Mouse (Mus musculus): ENCODE measurements around the gene Osgep. TPM values are rescaled to one million over a fixed set of nuclear protein-coding genes. Genes with fewer than 3 reads are reported as not detected.
"Not testable (repeated sequence)": the region's sequence is repeated elsewhere in the genome, so short reads cannot be mapped to it uniquely, and the experiment has no call there.

Osgep gene
- total RNA-seq, 1 experiment = 19.1 TPM

DNA sequence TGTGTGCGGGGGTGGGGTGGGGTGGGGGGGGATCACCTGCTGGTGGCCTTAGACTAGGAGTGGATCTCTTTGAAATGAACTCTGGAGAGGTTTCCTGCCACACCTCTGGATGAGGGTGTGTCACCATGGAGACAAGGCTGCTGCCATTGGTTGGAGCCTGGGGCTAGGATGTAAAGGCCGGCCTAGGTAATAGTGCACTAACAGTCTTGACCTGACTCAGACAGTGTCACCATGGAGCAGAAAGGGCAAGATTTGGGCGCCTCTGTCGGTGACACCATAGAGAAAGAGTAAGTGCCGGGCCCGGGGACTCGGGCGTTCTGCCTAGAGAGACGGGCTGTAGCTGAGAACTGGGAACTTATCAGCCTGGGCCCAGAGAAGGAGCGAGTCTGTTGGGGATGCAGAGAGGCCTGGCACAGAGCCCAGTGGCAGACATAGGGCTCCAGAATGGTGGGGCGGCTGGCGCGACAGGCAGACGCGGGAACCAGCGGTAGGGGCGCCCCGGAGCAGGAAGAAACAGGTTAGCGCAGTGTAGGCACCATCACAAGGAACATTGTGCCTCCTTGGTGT lies 31.3 kb upstream of the Osgep start, which contains the start of gene Pnp2:
Pnp2 (plus strand) TSS at position 51 of the 567 bp plus-strand sequence.
- H3K27ac ChIP-seq (ENCODE audit: insufficient read depth, low read depth, low read length, poor library complexity, severe bottlenecking); H3K4me1 ChIP-seq (ENCODE audit: control insufficient read depth in 2 of 2, insufficient read depth in 2 of 2, low read length in 2 of 2, poor library complexity in 1 of 2); DNase-seq (ENCODE audit: low read depth, low spot score); H3K9me3 ChIP-seq (ENCODE audit: control insufficient read depth, insufficient read depth, low read depth, low read length); in situ Hi-C loops (cut with MboI; ENCODE audit: low sequenced_read_pairs in 2 of 2, unreplicated experiment in 2 of 2): not testable (repeated sequence)
- Histone ChIP-seq H3K9ac (ENCODE audit: insufficient read depth, low read depth, low read length, poor library complexity, severe bottlenecking) (peak within 1 kb of the TSS; percentile 63; the same call in 1 of the 2 replicates), H3K4me3 (ENCODE audit: insufficient read depth in 1 of 2, low read depth in 1 of 2, low read length in 2 of 2, poor library complexity in 1 of 2, severe bottlenecking in 1 of 2) (peak within 1 kb of the TSS in 1 of 2 experiments; percentile 57; a peak in 2 of 4 replicates), H3K36me3 (ENCODE audit: control insufficient read depth, insufficient read depth, low read length, poor library complexity, severe bottlenecking) (peaks cover 14% of the 10 kb centered on the region)

GRCm38 (mm10) chr14:50955487-50955886 lies 30.8 kb upstream of the Osgep start:
- Histone ChIP-seq H3K27ac (ENCODE audit: insufficient read depth, low read depth, low read length, poor library complexity, severe bottlenecking) (no peak overlapping the region), H3K36me3 (ENCODE audit: control insufficient read depth, insufficient read depth, low read length, poor library complexity, severe bottlenecking) (peaks cover 13% of the 10 kb centered on the region), H3K4me3 (ENCODE audit: insufficient read depth in 1 of 2, low read depth in 1 of 2, low read length in 2 of 2, poor library complexity in 1 of 2, severe bottlenecking in 1 of 2) (no peak overlapping the region), H3K4me1 (ENCODE audit: control insufficient read depth in 2 of 2, insufficient read depth in 2 of 2, low read length in 2 of 2, poor library complexity in 1 of 2) (no peaks in the 10 kb centered on the region), H3K9ac (ENCODE audit: insufficient read depth, low read depth, low read length, poor library complexity, severe bottlenecking) (no peak overlapping the region), H3K9me3 (ENCODE audit: control insufficient read depth, insufficient read depth, low read depth, low read length) (no peaks in the 10 kb centered on the region)
- in situ Hi-C loops (cut with MboI; ENCODE audit: low sequenced_read_pairs in 2 of 2, unreplicated experiment in 2 of 2) = no loop called here
- no peak for DNase-seq (ENCODE audit: low read depth, low spot score)
- TF ChIP-seq HCFC1 (IDR thresholded peaks at IDR 0.05; ENCODE audit: borderline replicate concordance, insufficient read depth, low read length) (no peak), ZC3H11A (IDR thresholded peaks at IDR 0.05; ENCODE audit: borderline replicate concordance, low read depth, low read length) (no peak), MAFK (IDR thresholded peaks at IDR 0.05; ENCODE audit: insufficient read depth, low read depth, low read length) (no peak), CHD2 (IDR thresholded peaks at IDR 0.05; ENCODE audit: low read depth, low read length) (no peak)

DNA sequence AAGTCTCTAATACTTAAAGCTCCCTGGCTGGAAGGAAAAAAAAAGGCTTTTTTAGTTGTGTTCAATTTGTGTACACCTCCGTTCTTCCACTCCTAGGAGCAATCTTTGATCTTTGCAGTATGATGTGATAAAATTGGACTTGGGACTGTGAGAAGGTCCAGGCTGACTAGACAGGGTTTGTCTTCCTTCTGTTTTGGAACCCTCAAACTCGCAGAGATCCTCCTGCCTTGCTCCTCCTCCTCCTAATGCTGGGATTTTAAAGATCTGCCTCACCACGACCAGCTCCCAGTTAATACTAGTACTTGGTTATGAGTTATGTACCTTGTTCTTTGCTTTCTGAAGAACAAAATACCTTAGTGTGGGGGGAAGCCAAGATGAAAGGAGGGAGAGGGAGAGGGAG lies 20.8 kb upstream of the Osgep start:
- H3K27ac ChIP-seq (ENCODE audit: insufficient read depth, low read depth, low read length, poor library complexity, severe bottlenecking); H3K4me1 ChIP-seq (ENCODE audit: control insufficient read depth in 2 of 2, insufficient read depth in 2 of 2, low read length in 2 of 2, poor library complexity in 1 of 2); DNase-seq (ENCODE audit: low read depth, low spot score); H3K36me3 ChIP-seq (ENCODE audit: control insufficient read depth, insufficient read depth, low read length, poor library complexity, severe bottlenecking); in situ Hi-C loops (cut with MboI; ENCODE audit: low sequenced_read_pairs in 2 of 2, unreplicated experiment in 2 of 2); H3K9me3 ChIP-seq (ENCODE audit: control insufficient read depth, insufficient read depth, low read depth, low read length): not testable (repeated sequence)
- peak overlapping the region; percentile 11; the same call in 1 of the 2 replicates for H3K9ac ChIP-seq (ENCODE audit: insufficient read depth, low read depth, low read length, poor library complexity, severe bottlenecking)
- peak overlapping the region; percentile 39 to 80; a peak in 3 of 4 replicates for H3K4me3 ChIP-seq (ENCODE audit: insufficient read depth in 1 of 2, low read depth in 1 of 2, low read length in 2 of 2, poor library complexity in 1 of 2, severe bottlenecking in 1 of 2)

DNA sequence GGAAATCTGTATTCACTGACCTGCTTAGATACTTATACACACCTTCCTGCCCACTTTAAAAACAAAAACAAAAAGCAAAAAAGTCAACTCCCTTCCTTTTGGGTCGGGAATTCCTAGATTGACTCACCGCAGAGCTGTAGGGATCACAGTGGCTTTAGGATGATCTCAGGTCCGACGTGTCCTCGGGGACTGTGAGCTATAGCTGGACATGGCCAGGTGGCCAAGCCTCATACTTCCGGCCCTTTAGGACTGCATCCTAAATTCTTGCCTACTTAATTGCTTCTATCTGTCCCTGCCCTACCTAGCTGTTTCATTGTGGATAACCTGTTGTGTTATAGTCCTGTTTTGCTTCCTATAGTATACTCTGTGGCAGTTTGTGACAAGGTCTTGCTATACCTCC lies 20.4 kb upstream of the Osgep start:
- H3K36me3 ChIP-seq (ENCODE audit: control insufficient read depth, insufficient read depth, low read length, poor library complexity, severe bottlenecking); DNase-seq (ENCODE audit: low read depth, low spot score); in situ Hi-C loops (cut with MboI; ENCODE audit: low sequenced_read_pairs in 2 of 2, unreplicated experiment in 2 of 2); H3K9me3 ChIP-seq (ENCODE audit: control insufficient read depth, insufficient read depth, low read depth, low read length); H3K27ac ChIP-seq (ENCODE audit: insufficient read depth, low read depth, low read length, poor library complexity, severe bottlenecking); H3K4me1 ChIP-seq (ENCODE audit: control insufficient read depth in 2 of 2, insufficient read depth in 2 of 2, low read length in 2 of 2, poor library complexity in 1 of 2): not testable (repeated sequence)
- H3K4me3 ChIP-seq (ENCODE audit: insufficient read depth in 1 of 2, low read depth in 1 of 2, low read length in 2 of 2, poor library complexity in 1 of 2, severe bottlenecking in 1 of 2) = peak overlapping the region; percentile 71 to 80
- H3K9ac ChIP-seq (ENCODE audit: insufficient read depth, low read depth, low read length, poor library complexity, severe bottlenecking) = peak overlapping the region; percentile 83; the same call in 1 of the 2 replicates

DNA sequence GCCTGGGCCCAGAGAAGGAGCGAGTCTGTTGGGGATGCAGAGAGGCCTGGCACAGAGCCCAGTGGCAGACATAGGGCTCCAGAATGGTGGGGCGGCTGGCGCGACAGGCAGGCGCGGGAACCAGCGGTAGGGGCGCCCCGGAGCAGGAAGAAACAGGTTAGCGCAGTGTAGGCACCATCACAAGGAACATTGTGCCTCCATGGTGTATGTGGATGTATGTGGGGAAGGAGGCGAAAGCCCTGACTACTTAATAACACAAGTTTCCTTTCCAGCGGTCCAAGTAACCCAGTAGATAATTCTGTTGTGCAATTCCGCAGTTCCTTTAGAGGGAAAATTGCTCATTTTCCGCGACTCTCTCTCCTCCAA lies 20.0 kb upstream of the Osgep start:
- H3K9ac ChIP-seq (ENCODE audit: insufficient read depth, low read depth, low read length, poor library complexity, severe bottlenecking) = peak overlapping the region; percentile 83
- in situ Hi-C loops (cut with MboI; ENCODE audit: low sequenced_read_pairs in 2 of 2, unreplicated experiment in 2 of 2); H3K36me3 ChIP-seq (ENCODE audit: control insufficient read depth, insufficient read depth, low read length, poor library complexity, severe bottlenecking); H3K4me1 ChIP-seq (ENCODE audit: control insufficient read depth in 2 of 2, insufficient read depth in 2 of 2, low read length in 2 of 2, poor library complexity in 1 of 2); H3K9me3 ChIP-seq (ENCODE audit: control insufficient read depth, insufficient read depth, low read depth, low read length); DNase-seq (ENCODE audit: low read depth, low spot score): not testable (repeated sequence)
- H3K4me3 ChIP-seq (ENCODE audit: insufficient read depth in 1 of 2, low read depth in 1 of 2, low read length in 2 of 2, poor library complexity in 1 of 2, severe bottlenecking in 1 of 2) = peak overlapping the region; percentile 71 to 80
- H3K27ac ChIP-seq (ENCODE audit: insufficient read depth, low read depth, low read length, poor library complexity, severe bottlenecking) = peak overlapping the region; percentile 89

Data from ES-E14 (cell line).